Mouse (Mus musculus) kidney, adult 10 weeks (tissue): ENCODE measurements around the gene Serpinc1. TPM values are rescaled to one million over a fixed set of nuclear protein-coding genes. Genes with fewer than 3 reads are reported as not detected.

Source experiments
- polyA plus RNA-seq: library from polyadenylated mRNA; stranded (reverse); fragments of 350-450 nt; fragmentation: Illumina TruSeq; extraction: RNeasy Lipid Tissue Mini Kit (QIAGEN cat#74804); gene quantifications from one replicate; pipeline ENCODE4 v1.2.3, GENCODE M21; 2014; ENCODE audit warnings: low read depth, low replicate concordance

Gene Serpinc1
- polyA plus RNA-seq: 1.3 TPM

GRCm38 (mm10) chr1:160978071-160978735, at the start of gene Serpinc1:
TSS of gene Serpinc1 (plus strand) at chr1:160978585.

DNA sequence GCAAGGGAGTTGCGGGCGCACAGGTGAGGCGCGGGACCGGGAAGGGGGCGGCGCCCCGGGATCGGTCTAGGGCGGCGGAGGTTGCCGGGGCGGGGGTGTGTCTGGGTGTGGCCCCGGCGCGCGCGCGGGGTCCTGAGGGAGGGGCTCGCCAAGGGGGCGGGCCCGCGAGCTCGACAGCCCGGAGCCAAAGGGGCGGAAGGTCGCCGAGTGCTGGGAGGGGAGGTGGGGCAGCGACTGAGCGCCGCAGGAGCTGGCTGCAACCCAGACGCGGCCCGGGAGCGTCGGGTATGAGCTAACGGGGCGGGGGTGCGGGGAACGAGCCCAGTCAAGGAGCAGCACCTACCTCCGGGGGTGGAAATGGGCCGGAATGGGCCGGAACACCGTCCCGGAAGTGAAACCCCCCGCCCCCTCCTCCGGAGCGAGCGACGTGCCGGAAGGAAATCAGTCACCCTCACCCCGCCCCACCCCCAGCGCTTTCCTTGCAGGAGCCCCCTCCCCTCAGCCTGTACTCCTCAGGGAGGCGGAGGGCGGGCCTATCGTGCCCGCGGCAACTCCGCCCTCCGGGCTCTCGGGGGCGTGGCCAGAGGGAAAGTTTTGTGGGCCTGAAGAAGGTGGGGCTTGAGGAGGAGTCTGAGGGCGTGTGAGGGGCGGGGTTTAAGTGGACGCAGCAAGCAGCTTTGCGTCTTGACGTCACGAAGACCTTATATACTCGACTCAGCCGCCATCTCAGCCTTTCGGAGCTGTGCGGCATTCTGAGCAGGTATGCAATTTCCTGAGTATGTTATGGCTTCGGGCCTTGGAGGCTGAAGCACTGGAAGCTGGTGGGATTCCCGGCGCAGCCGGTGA, 56.3 kb downstream of the Serpinc1 start, which contains the start of gene Zbtb37:
Zbtb37 (minus strand) TSS at position 415 of the 846 bp plus-strand sequence.

Other genes starting within 250 kb of the Serpinc1 start
- 121 TPM for gene Rabgap1l, start 185.4 kb upstream of the Serpinc1 start, polyA plus RNA-seq
- 30.2 TPM for gene Rc3h1, start 72.2 kb upstream of the Serpinc1 start, polyA plus RNA-seq
- 8.9 TPM for gene Zbtb37, start 56.3 kb downstream of the Serpinc1 start, polyA plus RNA-seq
- gene Dars2, start 92.1 kb downstream of the Serpinc1 start, polyA plus RNA-seq: 21.5 TPM
- 11.1 TPM for gene Cenpl, start 92.1 kb downstream of the Serpinc1 start, polyA plus RNA-seq
- gene Klhl20, start 152.9 kb downstream of the Serpinc1 start, polyA plus RNA-seq: 21.9 TPM
- gene Ankrd45, start 164.1 kb downstream of the Serpinc1 start, polyA plus RNA-seq: 4.2 TPM
- gene Tex50, start 180.7 kb downstream of the Serpinc1 start, polyA plus RNA-seq: not detected